Mouse (Mus musculus) bone marrow, adult 2 months (tissue): ENCODE data around the gene Grm7.

Source experiments
- CTCF ChIP-seq: fragments of 200-500 bp; IDR thresholded peaks from 2 replicates; pipeline ENCODE4 v1.5.1; 2011; ENCODE audit warnings: low read length, control low read depth; ENCODE audit not compliant: control insufficient read depth, insufficient read depth
- POLR2A ChIP-seq: fragments of 200-500 bp; IDR thresholded peaks from 2 replicates; pipeline ENCODE4 v1.6.1; 2011; ENCODE audit warnings: low read depth, mild to moderate bottlenecking, control low read depth, low read length, borderline replicate concordance; ENCODE audit not compliant: control insufficient read depth

DNA sequence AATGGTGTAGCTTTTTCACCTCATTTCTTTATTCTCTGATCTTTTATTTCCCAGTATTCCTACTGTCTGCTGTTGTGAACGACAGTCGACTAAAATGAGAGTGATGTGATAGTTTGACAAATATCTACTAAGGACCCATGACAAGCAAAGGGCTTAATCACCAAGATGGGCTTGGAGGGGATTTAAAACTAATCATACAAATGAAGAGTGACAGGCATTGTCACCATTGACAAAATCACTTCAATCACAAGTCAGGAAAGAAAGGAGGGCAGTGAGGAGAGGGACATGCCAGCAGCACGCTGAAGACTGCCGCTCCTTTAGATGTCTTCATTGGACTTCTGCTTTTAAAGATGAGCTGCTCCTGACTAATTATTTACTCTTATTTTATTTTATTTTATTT is 78.0 kb downstream of the Grm7 start:
- TF ChIP-seq CTCF (no peak), POLR2A (no peak)
